Mouse (Mus musculus) kidney, adult 2 months (tissue): ENCODE results near the gene Sult2b1. TPM values are rescaled to one million over a fixed set of nuclear protein-coding genes. Genes with fewer than 3 reads are reported as not detected.

Experiments used
- DNase-seq: peaks from one replicate; pipeline ENCODE4 v3.0.0; 2021
- H3K27ac ChIP-seq: fragments of 200-500 bp; 2 replicates; pipeline ENCODE4 v1.5.1; 2012; ENCODE audit warnings: low read depth, low read length, control low read depth, inconsistent platforms; ENCODE audit not compliant: insufficient read depth
- H3K27me3 ChIP-seq: fragments of 200-500 bp; replicated peaks from 2 replicates; pipeline ENCODE4 v1.6.1; 2012; ENCODE audit warnings: mild to moderate bottlenecking, moderate library complexity, low read length, inconsistent platforms; ENCODE audit not compliant: control insufficient read depth, insufficient read depth
- H3K36me3 ChIP-seq: fragments of 200-500 bp; 2 replicates; pipeline ENCODE4 v1.6.1; 2012; ENCODE audit warnings: mild to moderate bottlenecking, moderate library complexity, low read length, inconsistent platforms; ENCODE audit not compliant: control insufficient read depth, insufficient read depth
- H3K4me1 ChIP-seq: fragments of 200-500 bp; 2 replicates; pipeline ENCODE4 v1.6.1; 2011; ENCODE audit warnings: low read length; ENCODE audit not compliant: control insufficient read depth, insufficient read depth
- H3K4me3 ChIP-seq: fragments of 200-500 bp; 2 replicates; pipeline ENCODE4 v1.5.1; 2011; ENCODE audit warnings: mild to moderate bottlenecking, low read depth, low read length, control low read depth; ENCODE audit not compliant: insufficient read depth
- CTCF ChIP-seq: fragments of 200-500 bp; conservative IDR thresholded peaks from 2 replicates; pipeline ENCODE4 v1.5.1; 2011; ENCODE audit warnings: low read depth, mild to moderate bottlenecking, control low read depth, low read length, moderate library complexity, mixed read lengths; ENCODE audit not compliant: insufficient read depth, insufficient read length
- POLR2A ChIP-seq: fragments of 200-500 bp; IDR thresholded peaks from one replicate; pipeline ENCODE4 v1.6.1; 2011; ENCODE audit warnings: low read depth, low read length, control low read depth
- WGBS: fragments of 180-500 bp; shearing (Covaris S2); methylation state at CpG from one replicate; pipeline ENCODE4 v1.1.7; 2018; 5-methylcytosine and 5-hydroxymethylcytosine counted together
- polyA plus RNA-seq: library from polyadenylated mRNA; depleted of rRNA; stranded (reverse); fragments of >200 nt; gene quantifications from 2 replicates; pipeline ENCODE4 v1.2.3, GENCODE M21; 2012

The Sult2b1 gene
- polyA plus RNA-seq, 1 experiment, result 6.1 TPM

DNA sequence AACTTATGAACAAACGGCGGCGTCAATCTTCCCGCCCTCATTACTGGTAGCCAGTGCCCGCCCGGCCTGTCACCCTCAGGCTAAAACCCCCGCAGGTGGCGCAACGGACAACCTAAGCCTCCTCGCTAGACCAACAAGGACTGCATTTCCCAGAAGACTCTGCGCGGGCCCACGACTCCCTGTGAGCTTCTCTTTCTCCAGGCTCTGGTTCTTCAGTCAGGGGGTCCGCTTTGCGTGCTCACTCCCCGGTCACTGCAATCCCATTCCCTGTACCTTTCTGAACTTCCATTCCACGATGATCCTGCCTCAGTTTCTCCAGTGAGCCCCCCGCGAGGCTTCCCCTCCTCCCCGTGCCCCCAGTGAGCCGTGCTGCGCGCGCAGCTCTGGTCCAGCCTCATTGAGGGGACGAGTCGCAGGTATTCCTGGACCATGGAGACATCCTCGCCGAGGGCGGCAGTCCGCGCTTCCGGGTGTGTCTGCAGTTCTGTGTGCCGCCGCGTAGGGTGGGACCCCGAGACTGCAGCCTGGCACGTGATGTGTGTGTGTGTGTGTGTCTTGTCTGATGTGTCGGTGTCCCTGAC, 868 bp downstream of the Sult2b1 start, which contains the start of gene Lmtk3:
Gene Lmtk3, plus strand, starts transcription at position 228 of the 581 bp plus-strand sequence.
- 0 out of 2 replicates have a peak, but pooled peaks have one; percentile 24 for TF ChIP-seq CTCF
- no peak for TF ChIP-seq POLR2A
- 1% methylated on average over 38 of the region's 38 CpGs for WGBS
- Histone ChIP-seq H3K27ac (no peak within 1 kb of the TSS), H3K27me3 (no peaks in the 10 kb centered on the region), H3K4me1 (peaks cover 3% of the 10 kb centered on the region; the same call in 1 of the 2 replicates), H3K36me3 (no peaks in the 10 kb centered on the region), H3K4me3 (peak within 1 kb of the TSS; percentile 60)
- DNase-seq, result peak; percentile 67

DNA sequence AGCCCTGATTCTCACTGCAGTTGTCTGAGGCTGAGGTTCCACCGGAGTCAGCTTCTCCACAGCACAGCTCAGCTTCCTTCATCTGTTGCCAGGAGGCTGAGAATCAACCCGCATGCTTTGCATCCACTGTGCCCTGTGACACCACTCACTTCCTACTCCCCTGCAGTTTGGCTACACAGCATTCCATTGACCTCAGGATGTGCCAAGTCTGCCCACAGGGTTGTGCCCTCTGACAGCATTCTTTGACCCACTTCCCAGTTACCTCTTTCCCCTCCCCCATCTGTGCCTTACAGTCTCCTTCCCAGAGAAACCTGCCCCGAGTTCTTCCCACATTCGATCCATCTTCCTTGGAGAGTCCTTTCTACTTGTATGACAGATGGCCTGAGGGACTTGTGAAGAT, 2.2 kb downstream of the Sult2b1 start:
- TF ChIP-seq POLR2A (no peak), CTCF (no peak)
- Histone ChIP-seq H3K4me1 (peaks cover 3% of the 10 kb centered on the region; the same call in 1 of the 2 replicates), H3K27me3 (no peaks in the 10 kb centered on the region), H3K36me3 (no peaks in the 10 kb centered on the region), H3K4me3 (no peak overlapping the region), H3K27ac (no peak overlapping the region)
- WGBS, result 48% methylated on average over 4 of the region's 4 CpGs
- no peak for DNase-seq

DNA sequence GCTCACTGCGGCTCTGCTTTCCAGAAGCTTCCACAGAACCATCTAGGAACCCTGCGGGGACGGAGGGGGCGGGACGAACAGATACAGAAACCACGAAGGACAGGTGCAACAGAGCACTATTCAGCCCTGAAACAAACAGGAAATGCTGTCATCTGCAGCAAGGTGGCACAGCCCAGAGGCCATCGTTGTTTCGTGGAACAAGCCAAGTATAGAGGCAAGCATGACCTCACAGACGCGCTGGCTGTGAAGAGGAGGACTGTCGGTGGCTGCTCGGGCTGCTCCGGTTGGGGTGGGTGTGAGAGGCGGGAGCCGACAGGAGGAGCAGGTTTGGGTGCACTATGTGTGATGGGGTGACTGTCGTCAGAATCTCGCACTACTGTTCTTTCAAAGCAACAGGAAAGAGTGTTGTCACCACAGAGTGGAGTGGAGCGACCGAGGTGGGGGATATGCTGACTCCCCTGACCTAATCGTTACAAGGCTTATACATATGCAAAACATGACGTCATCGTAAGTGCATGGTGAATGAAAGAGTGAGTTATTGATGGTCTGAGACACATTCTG, 5.3 kb downstream of the Sult2b1 start:
- Histone ChIP-seq H3K27me3 (no peaks in the 10 kb centered on the region), H3K4me3 (no peak overlapping the region), H3K4me1 (0 out of 2 replicates have a peak, but pooled peaks cover 3% of the 10 kb centered on the region), H3K27ac (no peak overlapping the region), H3K36me3 (no peaks in the 10 kb centered on the region)
- no peak for DNase-seq
- 22% methylated on average over 22 of the region's 22 CpGs for WGBS
- TF ChIP-seq POLR2A (no peak), CTCF (no peak)

DNA sequence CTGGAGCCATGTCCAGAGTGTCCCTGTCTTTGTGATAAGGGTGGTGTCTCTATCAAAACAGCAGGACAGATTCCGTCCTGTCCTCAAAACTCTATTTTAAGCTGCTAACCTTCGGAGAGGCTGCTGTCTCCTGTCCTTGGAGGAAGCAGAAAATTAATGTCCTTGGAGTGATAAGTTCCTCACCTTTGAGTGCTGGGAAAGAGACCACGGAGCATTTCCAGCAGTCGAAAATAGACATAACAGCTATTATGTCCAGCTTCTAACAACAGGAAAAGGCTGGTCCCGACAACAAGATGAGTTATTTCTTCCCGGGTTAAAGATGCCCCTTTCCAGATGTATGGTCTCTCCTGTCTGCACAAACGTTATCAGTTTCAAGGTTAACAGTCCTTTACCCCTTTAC, 9.2 kb downstream of the Sult2b1 start:
- Histone ChIP-seq H3K4me3 (no peak overlapping the region), H3K4me1 (peaks cover 11% of the 10 kb centered on the region), H3K36me3 (no peaks in the 10 kb centered on the region), H3K27ac (peak overlapping the region; percentile 70), H3K27me3 (no peaks in the 10 kb centered on the region)
- TF ChIP-seq POLR2A, result no peak
- no peak for TF ChIP-seq CTCF
- whole genome bisulfite sequencing, result 53% methylated on average over 7 of the region's 7 CpGs
- DNase-seq, result peak; percentile 69

DNA sequence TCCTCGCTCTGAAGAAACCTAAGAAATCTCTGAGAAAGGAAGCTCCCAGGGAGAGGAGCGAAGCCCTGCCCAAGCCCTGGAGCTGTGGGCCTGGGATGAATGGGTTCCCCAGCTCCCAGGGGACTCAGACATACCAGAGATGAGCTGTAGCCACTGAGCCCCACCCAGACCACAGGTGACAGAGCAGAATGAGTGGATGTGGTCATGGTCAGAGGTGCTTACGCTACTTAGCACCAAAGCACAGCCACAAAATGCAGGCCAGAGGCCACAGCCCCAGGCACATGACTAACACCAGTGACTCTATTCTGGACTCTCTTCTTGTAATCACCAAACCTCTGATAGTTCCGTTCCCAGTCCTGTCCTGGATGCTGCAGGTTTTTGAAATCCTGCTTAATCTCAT, 13.4 kb downstream of the Sult2b1 start:
- Histone ChIP-seq H3K27ac (peak overlapping the region; percentile 17; the same call in 1 of the 2 replicates), H3K36me3 (no peaks in the 10 kb centered on the region), H3K27me3 (no peaks in the 10 kb centered on the region), H3K4me1 (peaks cover 12% of the 10 kb centered on the region), H3K4me3 (no peak overlapping the region)
- no peak for TF ChIP-seq CTCF
- TF ChIP-seq POLR2A, result no peak
- 63% methylated on average over 4 of the region's 4 CpGs for WGBS
- no peak for DNase-seq

GRCm38 (mm10) chr7:45770427-45771082, 13.9 kb downstream of the Sult2b1 start:
- peak; percentile 61 for DNase-seq
- Histone ChIP-seq H3K36me3 (no peaks in the 10 kb centered on the region), H3K27ac (peak overlapping the region; percentile 17; the same call in 1 of the 2 replicates), H3K4me3 (no peak overlapping the region), H3K27me3 (no peaks in the 10 kb centered on the region), H3K4me1 (peaks cover 12% of the 10 kb centered on the region)
- 28% methylated on average over 8 of the region's 8 CpGs for WGBS
- TF ChIP-seq CTCF, result no peak
- no peak for TF ChIP-seq POLR2A

GRCm38 (mm10) chr7:45767500-45767899, 17.0 kb downstream of the Sult2b1 start:
- H3K4me3 ChIP-seq, result no peak overlapping the region
- no peaks in the 10 kb centered on the region for H3K36me3 ChIP-seq
- DNase-seq, result no peak
- H3K4me1 ChIP-seq, result peaks cover 12% of the 10 kb centered on the region
- WGBS, result 97% methylated on average over 6 of the region's 6 CpGs
- no peak for TF ChIP-seq CTCF
- no peak for TF ChIP-seq POLR2A
- H3K27me3 ChIP-seq, result no peaks in the 10 kb centered on the region
- H3K27ac ChIP-seq, result 0 out of 2 replicates have a peak overlapping the region, but pooled peaks have one; percentile 10
